Mouse (Mus musculus): ENCODE data around the gene Vip. TPM values are rescaled to one million over a fixed set of nuclear protein-coding genes. Genes with fewer than 3 reads are reported as not detected.

The Vip gene
- total RNA-seq, 2 experiments from 2014 or later = 11.6 to 11.9 TPM

Other genes starting within 250 kb of the Vip start
- 100 to 1,000 TPM; 178 to 205 TPM for gene Syne1, start 87.7 kb upstream of the Vip start, total RNA-seq (2021)
- gene Myct1, start 45.4 kb upstream of the Vip start, total RNA-seq (2021) = under 1 TPM; 0.51 to 0.52 TPM
- 1 to 10 TPM; 1.4 to 1.7 TPM for gene Fbxo5, start 166.4 kb downstream of the Vip start, total RNA-seq (2021)
- 1 to 10 TPM; 8.7 to 9.8 TPM for gene Mtrf1l, start 184.7 kb downstream of the Vip start, total RNA-seq (2021)